Mouse (Mus musculus): ENCODE measurements around the gene Klk12.

DNA sequence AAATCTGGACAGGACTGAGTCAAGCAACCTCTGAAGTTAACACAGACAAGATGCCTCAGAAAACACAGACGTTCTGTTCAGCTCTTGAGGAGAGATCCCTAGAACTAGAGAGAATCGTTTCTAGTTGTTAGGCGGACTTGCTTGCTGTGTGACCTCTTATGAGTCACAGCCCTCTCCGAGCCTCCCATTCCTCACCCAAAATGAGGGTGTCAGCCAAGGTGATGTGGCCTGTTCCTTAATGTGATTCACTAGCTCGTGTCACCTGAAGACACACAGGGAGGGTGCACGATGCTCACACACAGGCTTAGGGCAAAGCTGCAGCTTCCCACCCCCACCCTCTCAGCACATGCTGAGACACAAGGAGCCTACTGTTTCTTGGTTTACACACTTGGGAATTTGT lies 11.5 kb downstream of the Klk12 start:
- TF ChIP-seq POLR2A (IDR thresholded peaks at IDR 0.05; ENCODE audit: low read depth, low read length) (no peak), CTCF (conservative IDR thresholded peaks at IDR 0.05; ENCODE audit: insufficient read depth, insufficient read length, low read depth, low read length) (no peak)

Data from kidney, adult 2 months (tissue).